Mouse (Mus musculus) myocyte (in vitro differentiated cells): ENCODE results near the gene Ptprd.

ENCODE experiments used
- CEBPB ChIP-seq: IDR thresholded peaks from 2 replicates; pipeline ENCODE4 v1.6.1; 2011; ENCODE audit warnings: mild to moderate bottlenecking, moderate library complexity; ENCODE audit not compliant: poor library complexity, insufficient read depth, severe bottlenecking
- E2F4 ChIP-seq: IDR thresholded peaks from one replicate; pipeline ENCODE4 v1.6.1; 2011; ENCODE audit warnings: mild to moderate bottlenecking, control low read depth, moderate library complexity; ENCODE audit not compliant: insufficient read depth
- MAX ChIP-seq: IDR thresholded peaks from one replicate; pipeline ENCODE4 v1.6.1; 2011; ENCODE audit warnings: low read depth, mild to moderate bottlenecking, control low read depth
- MYOD1 ChIP-seq, 3 experiments: IDR thresholded peaks; one replicate each; pipeline ENCODE4 v1.6.1; 2011; ENCODE audit warnings: control low read depth in 2 of 3, low read depth in 2 of 3, mild to moderate bottlenecking in 2 of 3, moderate library complexity in 1 of 3; ENCODE audit not compliant: insufficient read length in 2 of 3, control insufficient read depth in 1 of 3
- MYOG ChIP-seq, 3 experiments: IDR thresholded peaks; one replicate each; pipeline ENCODE4 v1.6.1; 2011; ENCODE audit warnings: control low read depth in 2 of 3, low read depth in 2 of 3, mild to moderate bottlenecking in 2 of 3; ENCODE audit not compliant: insufficient read length in 2 of 3, control insufficient read depth in 1 of 3, insufficient read depth in 1 of 3
- POLR2A ChIP-seq: IDR thresholded peaks from one replicate; pipeline ENCODE4 v1.6.1; 2011; ENCODE audit warnings: low read depth, mild to moderate bottlenecking, control low read depth, moderate library complexity; ENCODE audit not compliant: insufficient read length
- POLR2AphosphoS2 ChIP-seq: IDR thresholded peaks from one replicate; pipeline ENCODE4 v1.6.1; 2011; ENCODE audit warnings: low read depth, control low read depth; ENCODE audit not compliant: insufficient read length
- REST ChIP-seq: IDR thresholded peaks from one replicate; pipeline ENCODE4 v1.6.1; 2011; ENCODE audit warnings: mild to moderate bottlenecking, control low read depth, moderate library complexity; ENCODE audit not compliant: insufficient read depth, insufficient read length
- TCF12 ChIP-seq: IDR thresholded peaks from one replicate; pipeline ENCODE4 v1.6.1; 2011; ENCODE audit warnings: mild to moderate bottlenecking, control low read depth; ENCODE audit not compliant: poor library complexity, insufficient read depth, severe bottlenecking
- USF1 ChIP-seq: IDR thresholded peaks from one replicate; pipeline ENCODE4 v1.6.1; 2011; ENCODE audit warnings: low read depth, mild to moderate bottlenecking, control low read depth, moderate library complexity

GRCm38 (mm10) chr4:76365871-76366270, 1845.9 kb downstream of the Ptprd start:
- TF ChIP-seq POLR2AphosphoS2 (no peak), POLR2A (no peak), CEBPB (no peak), MAX (no peak), TCF12 (no peak), E2F4 (no peak), USF1 (no peak), MYOG (IDR thresholded peaks at IDR 0.05; ENCODE audit: control insufficient read depth in 1 of 3, insufficient read depth in 1 of 3, insufficient read length in 2 of 3, low read depth in 2 of 3) (no peak), REST (no peak), MYOD1 (IDR thresholded peaks at IDR 0.05; ENCODE audit: control insufficient read depth in 1 of 3, insufficient read length in 2 of 3, low read depth in 2 of 3) (no peak)
